Mouse (Mus musculus) bone marrow, adult 2 months (tissue): ENCODE measurements at regions not wholly inside any gene's neighbourhood (a gene's known extent, or its start where the extent isn't known, plus 50 kb on each side); places are given as distances from the start of the nearest gene placed in this dataset.

ENCODE experiments used
- H3K27ac ChIP-seq: fragments of 200-500 bp; 2 replicates; pipeline ENCODE4 v1.5.1; 2012; ENCODE audit warnings: low read depth, mild to moderate bottlenecking, control low read depth, inconsistent platforms, low read length; ENCODE audit not compliant: control insufficient read depth, poor library complexity, insufficient read depth
- H3K4me1 ChIP-seq: fragments of 200-500 bp; 2 replicates; pipeline ENCODE4 v1.6.1; 2011; ENCODE audit warnings: low read length; ENCODE audit not compliant: control insufficient read depth, insufficient read depth
- H3K4me3 ChIP-seq: fragments of 200-500 bp; replicated peaks from 2 replicates; pipeline ENCODE3; 2011; ENCODE audit warnings: mild to moderate bottlenecking, low read depth, low read length, control low read depth; ENCODE audit not compliant: control insufficient read depth
- CTCF ChIP-seq: fragments of 200-500 bp; IDR thresholded peaks from 2 replicates; pipeline ENCODE4 v1.5.1; 2011; ENCODE audit warnings: low read length, control low read depth; ENCODE audit not compliant: control insufficient read depth, insufficient read depth
- POLR2A ChIP-seq: fragments of 200-500 bp; IDR thresholded peaks from 2 replicates; pipeline ENCODE4 v1.6.1; 2011; ENCODE audit warnings: low read depth, mild to moderate bottlenecking, control low read depth, low read length, borderline replicate concordance; ENCODE audit not compliant: control insufficient read depth
- whole genome bisulfite sequencing: fragments of 180-500 bp; shearing (Covaris S2); methylation state at CpG from one replicate; pipeline ENCODE4 v1.1.7; 2018; 5-methylcytosine and 5-hydroxymethylcytosine counted together

DNA sequence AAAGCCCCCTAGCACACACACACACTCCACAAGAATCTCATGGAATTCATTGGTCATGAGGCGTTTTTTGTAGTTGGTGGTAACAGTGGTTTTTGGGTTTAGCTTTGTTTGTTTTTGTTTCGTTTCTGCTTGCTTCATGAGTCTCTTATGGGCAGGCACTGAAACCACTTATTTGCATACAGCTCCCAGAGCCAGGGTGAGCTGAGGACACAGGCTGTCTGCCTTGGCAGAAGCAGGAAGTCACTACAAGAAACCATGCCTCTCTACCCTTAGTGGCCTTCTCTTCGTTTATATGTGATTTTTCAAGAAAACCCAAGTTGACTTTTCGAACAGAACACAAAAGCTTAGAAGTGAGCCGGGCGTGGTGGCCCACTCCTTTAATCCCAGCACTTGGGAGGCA, 178.8 kb downstream of the Pfkfb3 start:
- no peak for TF ChIP-seq CTCF
- TF ChIP-seq POLR2A, result no peak
- no peak overlapping the region for H3K27ac ChIP-seq
- peak overlapping the region; percentile 37 for H3K4me3 ChIP-seq
- 1% methylated on average over 6 of the region's 6 CpGs for WGBS
- peaks cover 6% of the 10 kb centered on the region for H3K4me1 ChIP-seq

DNA sequence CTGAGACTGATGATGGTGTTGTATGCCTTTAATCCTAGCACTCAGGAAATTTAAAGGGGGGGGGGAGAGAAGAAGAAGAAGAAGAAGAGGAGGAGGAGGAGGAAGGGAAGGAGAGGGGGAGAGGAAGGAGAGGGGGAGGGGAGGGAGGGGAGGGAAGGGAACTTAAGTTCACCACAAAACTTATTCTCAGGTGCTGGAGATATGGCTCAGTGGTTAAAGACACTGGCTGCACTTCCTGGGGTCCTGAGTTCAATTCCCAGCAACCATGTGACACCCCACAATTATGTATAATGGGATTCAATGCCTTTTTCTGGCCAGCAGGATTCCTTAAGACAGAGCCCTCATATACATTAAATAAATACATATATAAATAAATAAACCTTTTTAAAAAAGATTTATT, 183.6 kb downstream of the Pfkfb3 start:
- Histone ChIP-seq H3K4me1 (no peaks in the 10 kb centered on the region; the same call in 1 of the 2 replicates), H3K4me3 (no peak overlapping the region), H3K27ac (no peak overlapping the region)
- TF ChIP-seq CTCF (no peak), POLR2A (no peak)

DNA sequence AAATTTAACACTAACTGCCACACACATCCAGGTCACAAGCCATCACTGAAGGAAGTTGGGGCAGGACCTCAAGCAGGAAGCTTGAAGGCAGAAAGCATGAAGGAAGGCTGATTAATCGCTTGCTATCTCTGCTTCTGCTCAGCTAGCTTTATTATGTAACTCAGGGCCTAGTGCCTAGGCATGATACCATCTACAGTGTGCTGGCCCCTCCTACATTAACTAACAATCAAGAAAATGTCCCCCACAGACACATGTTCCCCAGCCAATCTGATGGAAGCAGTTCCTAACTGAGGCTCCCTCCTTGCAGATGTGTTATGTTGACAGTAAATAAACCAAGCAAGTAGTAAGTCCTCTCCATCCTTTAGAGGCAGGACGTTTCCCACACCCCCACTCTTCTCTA, 186.6 kb downstream of the Pfkfb3 start:
- WGBS, result 34% methylated on average over 2 of the region's 2 CpGs
- TF ChIP-seq CTCF (no peak), POLR2A (no peak)
- H3K27ac ChIP-seq, result no peak overlapping the region
- H3K4me1 ChIP-seq, result no peaks in the 10 kb centered on the region
- H3K4me3 ChIP-seq, result no peak overlapping the region

DNA sequence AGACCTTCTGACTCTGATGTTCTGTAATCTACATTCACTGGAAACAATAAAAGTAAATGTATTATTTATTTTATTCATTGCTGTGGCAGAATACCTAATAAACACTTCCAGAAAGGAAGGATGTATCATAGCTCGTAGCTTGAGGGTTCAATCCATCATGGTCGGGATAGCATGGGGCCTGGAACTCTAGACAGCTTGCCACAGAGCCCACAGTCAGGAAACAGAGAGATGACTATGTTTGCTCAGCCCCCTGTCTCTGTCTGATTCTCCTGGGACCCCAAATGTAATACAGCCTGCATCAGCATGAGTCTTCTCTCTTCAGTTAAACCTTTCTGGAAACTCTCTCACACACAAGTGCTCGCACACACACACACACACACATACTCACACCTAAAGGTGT, 188.1 kb downstream of the Pfkfb3 start:
- no peak overlapping the region for H3K4me3 ChIP-seq
- TF ChIP-seq POLR2A (no peak), CTCF (no peak)
- 71% methylated on average over 3 of the region's 3 CpGs for WGBS
- peaks cover under 1% of the 10 kb centered on the region; the same call in 1 of the 2 replicates for H3K4me1 ChIP-seq
- no peak overlapping the region for H3K27ac ChIP-seq

DNA sequence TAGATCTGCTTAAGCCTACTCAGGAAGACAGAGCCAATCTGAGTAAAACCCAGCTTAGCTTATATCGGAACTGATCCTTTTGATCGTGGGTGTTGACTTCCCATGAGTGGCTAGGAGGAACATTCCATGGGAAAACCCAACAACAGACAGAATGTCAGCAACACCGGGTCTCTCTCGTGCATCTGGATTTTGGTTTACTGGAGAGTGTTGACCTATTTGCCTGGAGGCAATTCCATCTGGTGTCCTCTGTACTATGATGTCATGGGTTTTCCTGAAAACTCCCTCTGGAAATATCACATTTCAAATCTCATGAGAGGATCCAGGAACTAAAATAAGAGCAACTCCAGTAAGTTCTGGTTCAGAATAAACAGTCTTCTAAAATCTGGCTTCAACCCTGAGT, 188.5 kb downstream of the Pfkfb3 start:
- H3K4me1 ChIP-seq, result peaks cover 1% of the 10 kb centered on the region; the same call in 1 of the 2 replicates
- 90% methylated on average over 4 of the region's 4 CpGs for WGBS
- H3K4me3 ChIP-seq, result no peak overlapping the region

DNA sequence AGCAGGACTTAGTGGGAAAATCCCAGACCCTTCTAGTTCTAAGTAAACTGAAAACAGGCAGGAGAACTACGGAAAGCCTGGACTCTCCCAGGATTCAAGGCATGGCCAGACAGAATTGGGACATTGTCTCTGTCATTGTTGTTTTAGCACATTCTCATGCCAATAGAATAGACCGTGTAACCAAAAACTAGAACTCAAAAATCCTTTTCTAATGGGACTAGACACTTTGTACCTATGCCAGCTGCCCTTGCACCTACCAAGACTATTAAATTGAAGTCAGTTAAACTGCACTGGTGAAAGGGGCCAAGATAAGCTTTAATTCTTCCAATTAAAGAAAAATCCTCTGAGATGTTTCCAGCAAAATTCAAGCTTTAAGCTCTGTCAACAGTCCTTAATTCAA, 189.8 kb downstream of the Pfkfb3 start:
- Histone ChIP-seq H3K4me1 (peaks cover 3% of the 10 kb centered on the region), H3K27ac (no peak overlapping the region), H3K4me3 (no peak overlapping the region)
- WGBS, result 87% methylated on average over 2 of the region's 2 CpGs
- TF ChIP-seq CTCF, result no peak
- no peak for TF ChIP-seq POLR2A

More for the DNA sequence above, 188.5 kb downstream of the Pfkfb3 start:
- no peak for TF ChIP-seq POLR2A
- no peak for TF ChIP-seq CTCF
- no peak overlapping the region for H3K27ac ChIP-seq

DNA sequence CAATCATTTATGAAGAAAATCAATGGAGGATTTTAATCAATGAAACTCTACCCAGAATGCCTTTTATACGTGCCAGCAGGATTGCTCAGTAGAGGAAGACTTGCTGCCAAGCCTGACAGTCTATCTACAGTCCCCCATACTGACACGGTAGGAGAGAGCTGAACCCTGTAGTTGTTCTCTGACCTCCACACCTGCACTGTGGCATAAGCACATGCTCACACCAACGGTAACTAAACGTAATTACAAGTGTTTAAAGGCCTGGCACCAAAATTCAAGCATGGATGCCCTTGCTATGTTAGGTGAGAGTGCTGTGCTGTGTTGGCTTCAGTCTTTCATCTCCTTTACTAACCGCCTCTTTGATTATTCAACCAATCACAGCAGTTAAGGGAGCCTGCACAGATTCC, 190.8 kb downstream of the Pfkfb3 start:
- WGBS, result 77% methylated on average over 5 of the region's 5 CpGs

DNA sequence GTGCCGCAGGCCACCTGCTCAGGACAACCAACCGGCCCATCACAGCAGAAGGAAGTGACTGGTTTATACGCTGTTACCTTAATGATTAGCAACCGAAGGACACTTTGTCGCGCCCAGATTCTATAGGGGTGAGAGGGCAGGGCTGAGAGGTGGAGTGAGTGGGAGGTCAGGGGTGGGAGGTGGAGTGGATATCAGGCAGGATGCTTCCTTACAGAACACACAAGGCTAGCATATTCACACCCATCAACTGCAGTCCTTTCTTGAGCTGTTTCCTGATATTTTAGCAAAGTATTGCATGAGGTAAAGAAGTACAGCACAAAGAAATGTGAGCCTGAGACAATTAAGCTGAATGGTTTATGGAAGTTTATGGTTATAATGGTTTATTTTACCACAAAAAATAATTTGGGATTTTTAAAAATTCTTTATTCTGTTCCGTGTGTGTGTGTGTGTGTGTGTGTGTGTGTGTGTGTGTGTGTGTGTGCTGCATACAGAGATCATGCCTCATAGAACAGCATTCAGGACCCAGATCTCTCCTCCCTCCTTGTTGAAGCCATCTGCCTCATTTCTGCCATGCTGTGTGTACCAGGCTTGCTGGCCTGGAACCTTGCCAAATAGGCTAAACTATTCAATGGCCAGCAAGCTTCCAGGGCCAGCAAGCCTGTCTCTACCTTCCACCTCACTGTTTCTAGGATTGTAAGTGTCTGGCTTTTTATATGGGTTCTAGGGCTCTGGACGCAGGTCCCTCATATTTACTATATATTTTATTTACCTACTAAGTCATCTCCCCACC, 190.5 kb downstream of the Prkcq start:
- TF ChIP-seq CTCF (no peak), POLR2A (no peak)
- Histone ChIP-seq H3K4me3 (no peak overlapping the region), H3K27ac (no peak overlapping the region), H3K4me1 (peaks cover 6% of the 10 kb centered on the region)
- 87% methylated on average over 8 of the region's 8 CpGs for WGBS

More for the DNA sequence above, 190.8 kb downstream of the Pfkfb3 start:
- H3K4me1 ChIP-seq, result peaks cover 6% of the 10 kb centered on the region
- H3K4me3 ChIP-seq, result no peak overlapping the region
- TF ChIP-seq POLR2A, result no peak
- TF ChIP-seq CTCF, result no peak
- H3K27ac ChIP-seq, result no peak overlapping the region

DNA sequence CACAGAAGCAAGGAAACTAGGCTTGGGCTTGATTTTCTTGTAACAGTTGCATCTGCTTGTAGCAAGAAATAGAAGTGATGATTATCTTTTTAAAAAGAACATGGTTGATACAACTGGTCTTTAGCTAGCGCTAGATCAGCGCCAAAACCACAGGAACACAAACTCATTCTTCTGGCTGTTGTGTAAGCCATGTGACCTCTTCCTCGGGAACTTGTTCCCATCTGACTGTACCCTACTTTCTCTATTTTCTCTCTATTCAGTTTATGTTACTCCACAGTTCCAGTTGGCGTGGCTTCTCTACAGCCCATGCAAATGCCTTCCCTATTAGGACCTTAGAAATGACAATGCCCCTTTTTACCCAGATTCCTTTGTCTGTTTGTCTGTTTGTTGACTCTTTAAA, 187.4 kb downstream of the Prkcq start:
- Histone ChIP-seq H3K27ac (no peak overlapping the region), H3K4me3 (no peak overlapping the region), H3K4me1 (peaks cover 6% of the 10 kb centered on the region)
- TF ChIP-seq CTCF, result no peak
- no peak for TF ChIP-seq POLR2A
- 20% methylated on average over 4 of the region's 4 CpGs for WGBS
